Mouse (Mus musculus) midbrain, embryonic 13.5 days (tissue): ENCODE data around the gene Zfyve21. TPM values are rescaled to one million over a fixed set of nuclear protein-coding genes. Genes with fewer than 3 reads are reported as not detected.

Source experiments
- polyA plus RNA-seq: library from polyadenylated mRNA; unstranded; fragments of >200 nt; fragmentation: Nextera tagmentation; extraction: Ambion mirVana; gene quantifications from 2 replicates; pipeline ENCODE4 v1.2.1, GENCODE M21; 2015

Zfyve21 gene
- polyA plus RNA-seq, 1 experiment from 2014 or later = 36.6 TPM

Other genes starting within 250 kb of the Zfyve21 start
- 49.2 and 57.2 TPM in 2 replicates for gene Mark3, start 239.6 kb upstream of the Zfyve21 start, polyA plus RNA-seq
- 1,952 and 2,005 TPM in 2 replicates for gene Ckb, start 141.8 kb upstream of the Zfyve21 start, polyA plus RNA-seq
- gene Trmt61a, start 136.1 kb upstream of the Zfyve21 start, polyA plus RNA-seq = 9.0 and 9.4 TPM in 2 replicates
- 63.9 and 68.2 TPM in 2 replicates for gene Bag5, start 100.9 kb upstream of the Zfyve21 start, polyA plus RNA-seq
- 59.5 and 59.6 TPM in 2 replicates for gene Apopt1, start 100.9 kb upstream of the Zfyve21 start, polyA plus RNA-seq
- 545 and 546 TPM in 2 replicates for gene Klc1, start 55.3 kb upstream of the Zfyve21 start, polyA plus RNA-seq
- gene Xrcc3, start 297 bp upstream of the Zfyve21 start, polyA plus RNA-seq = 3.9 and 4.4 TPM in 2 replicates
- gene Ppp1r13b, start 93.9 kb downstream of the Zfyve21 start, polyA plus RNA-seq = 17.8 and 19.7 TPM in 2 replicates
- gene Atp5mpl, start 152.8 kb downstream of the Zfyve21 start, polyA plus RNA-seq = 697 and 714 TPM in 2 replicates
- 0.23 and 0.58 TPM in 2 replicates for gene Tdrd9, start 157.4 kb downstream of the Zfyve21 start, polyA plus RNA-seq
- gene Rd3l, start 167.1 kb downstream of the Zfyve21 start, polyA plus RNA-seq = not detected in 2 replicates